Mouse (Mus musculus) heart, embryonic 15.5 days (tissue): ENCODE results near the gene Abcg3. TPM values are rescaled to one million over a fixed set of nuclear protein-coding genes. Genes with fewer than 3 reads are reported as not detected.
"Not testable (repeated sequence)": the region's sequence is repeated elsewhere in the genome, so short reads cannot be mapped to it uniquely, and the experiment has no call there.

Source experiments
- ATAC-seq: fragments of 200-750 bp; cut with Nextera tagmentation; replicated peaks from 2 replicates; pipeline ENCODE4 v1.8.0; 2017; ENCODE audit warnings: low read depth, moderate TSS enrichment; ENCODE audit not compliant: insufficient number of reproducible peaks, insufficient read depth, low FRiP score
- H3K27ac ChIP-seq: fragments of 300-500 bp; sonication (generic); 2 replicates; pipeline ENCODE4 v1.5.1; 2015; ENCODE audit warnings: mild to moderate bottlenecking, inconsistent platforms
- H3K27me3 ChIP-seq: fragments of 300-500 bp; sonication (generic); 2 replicates; pipeline ENCODE4 v1.6.1; 2015; ENCODE audit warnings: inconsistent platforms
- H3K36me3 ChIP-seq: fragments of 300-500 bp; sonication (generic); 2 replicates; pipeline ENCODE4 v1.6.1; 2015; ENCODE audit warnings: mild to moderate bottlenecking, inconsistent platforms
- H3K4me1 ChIP-seq: fragments of 300-500 bp; sonication (generic); replicated peaks from 2 replicates; pipeline ENCODE4 v1.6.1; 2015; ENCODE audit warnings: inconsistent platforms
- H3K4me2 ChIP-seq: fragments of 300-500 bp; sonication (generic); 2 replicates; pipeline ENCODE4 v1.6.1; 2015; ENCODE audit warnings: inconsistent platforms, mild to moderate bottlenecking, moderate library complexity
- H3K4me3 ChIP-seq: fragments of 300-500 bp; sonication (generic); 2 replicates; pipeline ENCODE4 v1.5.1; 2015; ENCODE audit warnings: mild to moderate bottlenecking, inconsistent platforms
- H3K9ac ChIP-seq: fragments of 300-500 bp; sonication (generic); 2 replicates; pipeline ENCODE4 v1.6.1; 2015; ENCODE audit warnings: mild to moderate bottlenecking, inconsistent platforms
- H3K9me3 ChIP-seq: fragments of 300-500 bp; sonication (generic); replicated peaks from 2 replicates; pipeline ENCODE4 v1.6.1; 2016; ENCODE audit warnings: inconsistent platforms
- WGBS: fragments of 180-500 bp; shearing (Covaris S2); methylation state at CpG from one replicate; pipeline ENCODE4 v1.1.7; 2015; ENCODE audit warnings: mixed read lengths; 5-methylcytosine and 5-hydroxymethylcytosine counted together
- polyA plus RNA-seq: library from polyadenylated mRNA; unstranded; fragments of >200 nt; fragmentation: Nextera tagmentation; extraction: Ambion mirVana; gene quantifications from 2 replicates; pipeline ENCODE4 v1.2.1, GENCODE M21; 2015

Abcg3 gene
- polyA plus RNA-seq, 1 experiment from 2014 or later: 0.53 TPM

DNA sequence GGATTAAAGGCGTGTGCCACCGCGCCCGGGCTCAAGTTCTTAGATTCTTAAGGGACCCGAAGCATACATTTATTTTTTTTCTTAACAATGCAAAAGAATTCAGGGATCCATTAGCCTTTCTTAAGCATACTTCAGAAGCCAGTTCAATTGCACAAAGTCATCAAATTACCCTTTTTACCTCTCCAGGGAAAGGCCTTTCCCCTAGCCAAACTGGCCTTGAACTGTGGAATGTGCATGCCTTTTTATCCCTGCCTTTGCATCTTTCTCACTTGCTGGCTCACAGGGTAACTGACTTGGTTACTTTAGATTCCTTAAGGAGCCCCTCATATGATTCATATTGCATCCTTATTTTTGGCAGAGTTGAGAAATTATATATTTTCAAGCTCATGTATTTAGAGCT lies 76.0 kb downstream of the Abcg3 start:
- not testable (repeated sequence) for H3K27me3 ChIP-seq, H3K4me3 ChIP-seq, H3K4me2 ChIP-seq, H3K4me1 ChIP-seq, H3K9ac ChIP-seq, H3K36me3 ChIP-seq, H3K27ac ChIP-seq, H3K9me3 ChIP-seq, ATAC-seq
- 78% methylated on average over 5 of the region's 5 CpGs for WGBS

Other genes with a start within 250 kb of the Abcg3 start
- gene Zfp951, start 122.6 kb downstream of the Abcg3 start, polyA plus RNA-seq: 1.8 and 2.6 TPM in 2 replicates
- gene Gbp9, start 156.8 kb upstream of the Abcg3 start, polyA plus RNA-seq: 3.7 and 5.7 TPM in 2 replicates
- 1.2 and 5.3 TPM in 2 replicates for gene Gbp8, start 156.8 kb upstream of the Abcg3 start, polyA plus RNA-seq
- gene Gbp4, start 156.9 kb upstream of the Abcg3 start, polyA plus RNA-seq: 3.3 and 6.5 TPM in 2 replicates